Mouse (Mus musculus) thymus, postnatal 0 days (tissue): Measurements from ENCODE around the gene Vstm2l. TPM values are rescaled to one million over a fixed set of nuclear protein-coding genes. Genes with fewer than 3 reads are reported as not detected.
A peak's percentile ranks its signal among the peaks of the same experiment; 100 is the strongest.

Source experiments
- DNase-seq: peaks from one replicate; pipeline ENCODE4 v3.0.0-alpha.2; 2015; ENCODE audit warnings: low spot score
- polyA plus RNA-seq: library from polyadenylated mRNA; unstranded; fragments of >200 nt; fragmentation: Nextera tagmentation; extraction: Ambion mirVana; gene quantifications from 2 replicates; pipeline ENCODE4 v1.2.1, GENCODE M21; 2015

Vstm2l gene
- polyA plus RNA-seq, 1 experiment from 2014 or later, result not detected

GRCm38 (mm10) chr2:157932655-157933054, 18.2 kb downstream of the Vstm2l start:
- DNase-seq, result no peak

GRCm38 (mm10) chr2:157935444-157936171, 21.2 kb downstream of the Vstm2l start:
- no peak for DNase-seq

GRCm38 (mm10) chr2:157936676-157937075, 22.2 kb downstream of the Vstm2l start:
- DNase-seq, result no peak

- DNase-seq, result no peak
These were observed 26.2 kb downstream of the Vstm2l start for GRCm38 (mm10) chr2:157940586-157941185.

- peak; percentile 31 for DNase-seq
These were observed 29.2 kb downstream of the Vstm2l start for GRCm38 (mm10) chr2:157943514-157944155.

- no peak for DNase-seq
These were observed 29.9 kb downstream of the Vstm2l start for GRCm38 (mm10) chr2:157944156-157944893.

GRCm38 (mm10) chr2:157953978-157954377, 39.5 kb downstream of the Vstm2l start:
- DNase-seq, result no peak

GRCm38 (mm10) chr2:157957707-157958108, 43.3 kb downstream of the Vstm2l start:
- no peak for DNase-seq

GRCm38 (mm10) chr2:157967856-157968255, 53.4 kb downstream of the Vstm2l start:
- no peak for DNase-seq

GRCm38 (mm10) chr2:157970124-157970523, 55.7 kb downstream of the Vstm2l start:
- no peak for DNase-seq

- peak; percentile 51 for DNase-seq
These were observed 56.2 kb downstream of the Vstm2l start for GRCm38 (mm10) chr2:157970669-157971068.

GRCm38 (mm10) chr2:157974604-157975501, 60.4 kb downstream of the Vstm2l start:
- no peak for DNase-seq

- DNase-seq, result no peak
These were observed 61.1 kb downstream of the Vstm2l start for GRCm38 (mm10) chr2:157975595-157975994.

GRCm38 (mm10) chr2:157979241-157979640, 64.8 kb downstream of the Vstm2l start:
- DNase-seq, result no peak

- no peak for DNase-seq
These were observed 68.3 kb downstream of the Vstm2l start for GRCm38 (mm10) chr2:157982727-157983126.

GRCm38 (mm10) chr2:157983276-157983675, 68.8 kb downstream of the Vstm2l start:
- no peak for DNase-seq

GRCm38 (mm10) chr2:157985611-157986010, 71.2 kb downstream of the Vstm2l start:
- no peak for DNase-seq

GRCm38 (mm10) chr2:157986235-157986634, 71.8 kb downstream of the Vstm2l start:
- DNase-seq, result no peak

- DNase-seq, result no peak
These were observed 74.2 kb downstream of the Vstm2l start for GRCm38 (mm10) chr2:157988416-157989190.

- peak; percentile 2 for DNase-seq
These were observed 75.5 kb downstream of the Vstm2l start for GRCm38 (mm10) chr2:157989946-157990345.
